Mouse (Mus musculus) heart, postnatal 0 days (tissue): ENCODE results near the gene Hrh2. TPM values are rescaled to one million over a fixed set of nuclear protein-coding genes. Genes with fewer than 3 reads are reported as not detected.
A peak's percentile ranks its signal among the peaks of the same experiment; 100 is the strongest.

Experiments
- ATAC-seq: fragments of 200-750 bp; cut with Nextera tagmentation; 2 replicates; pipeline ENCODE4 v1.8.0; 2017; ENCODE audit warnings: low read depth, moderate number of reproducible peaks, moderate library complexity; ENCODE audit not compliant: insufficient read depth
- DNase-seq: peaks from one replicate; pipeline ENCODE4 v3.0.0-alpha.2; 2016; ENCODE audit warnings: low spot score
- H3K27ac ChIP-seq: fragments of 300-500 bp; sonication (generic); 2 replicates; pipeline ENCODE4 v1.5.1; 2014; ENCODE audit warnings: low read depth, mild to moderate bottlenecking
- H3K27me3 ChIP-seq: fragments of 300-500 bp; sonication (generic); 2 replicates; pipeline ENCODE4 v1.6.1; 2014; ENCODE audit warnings: low read length, mixed read lengths; ENCODE audit not compliant: control insufficient read depth, insufficient read depth
- H3K36me3 ChIP-seq: fragments of 300-500 bp; sonication (generic); replicated peaks from 2 replicates; pipeline ENCODE4 v1.6.1; 2014; ENCODE audit warnings: low read length, mixed read lengths; ENCODE audit not compliant: control insufficient read depth, insufficient read depth
- H3K4me1 ChIP-seq: fragments of 300-500 bp; sonication (generic); 2 replicates; pipeline ENCODE4 v1.6.1; 2014; ENCODE audit warnings: antibody characterized with exemption; ENCODE audit not compliant: control insufficient read depth, insufficient read depth
- H3K4me2 ChIP-seq: fragments of 300-500 bp; sonication (generic); 2 replicates; pipeline ENCODE4 v1.6.1; 2014; ENCODE audit warnings: low read depth, mild to moderate bottlenecking, low read length, moderate library complexity
- H3K4me3 ChIP-seq: fragments of 300-500 bp; sonication (generic); 2 replicates; pipeline ENCODE4 v1.5.1; 2014; ENCODE audit warnings: low read depth, low read length
- H3K9ac ChIP-seq: fragments of 300-500 bp; sonication (generic); replicated peaks from 2 replicates; pipeline ENCODE4 v1.6.1; 2014; ENCODE audit warnings: low read depth, low read length, mixed read lengths
- H3K9me3 ChIP-seq: fragments of 300-500 bp; sonication (generic); replicated peaks from 2 replicates; pipeline ENCODE4 v1.6.1; 2016; ENCODE audit warnings: low read length; ENCODE audit not compliant: control insufficient read depth
- CTCF ChIP-seq: IDR thresholded peaks from 2 replicates; pipeline ENCODE4 v1.5.1; 2016; ENCODE audit warnings: antibody characterized with exemption, control low read depth, low read depth
- EP300 ChIP-seq: IDR thresholded peaks from 2 replicates; pipeline ENCODE4 v1.6.1; 2016; ENCODE audit warnings: antibody characterized with exemption, low read depth
- WGBS: fragments of 180-500 bp; shearing (Covaris S2); extraction: QIAGEN DNeasy Blood & Tissue Kit; methylation state at CpG from one replicate; pipeline ENCODE4 v1.1.7; 2014; 5-methylcytosine and 5-hydroxymethylcytosine counted together
- polyA plus RNA-seq: library from polyadenylated mRNA; unstranded; fragments of >200 nt; fragmentation: Nextera tagmentation; extraction: Ambion mirVana; gene quantifications from 2 replicates; pipeline ENCODE4 v1.2.1, GENCODE M21; 2015
- total RNA-seq: library from RNA; depleted of rRNA; stranded (reverse); fragments of >200 nt; gene quantifications from 2 replicates; pipeline ENCODE4 v1.2.3, GENCODE M21; 2014; ENCODE audit warnings: low replicate concordance

The Hrh2 gene
- total and polyA plus RNA-seq, 2 experiments from 2014 or later = 0.07 TPM; not detected in 1

GRCm38 (mm10) chr13:54257580-54258223, 65.8 kb downstream of the Hrh2 start:
- DNase-seq (no peak), ATAC-seq (no peak)
- Histone ChIP-seq H3K9ac (no peak overlapping the region), H3K4me2 (no peak overlapping the region), H3K4me1 (no peaks in the 10 kb centered on the region), H3K4me3 (no peak overlapping the region), H3K9me3 (no peaks in the 10 kb centered on the region), H3K27ac (no peak overlapping the region), H3K27me3 (peaks cover 7% of the 10 kb centered on the region; the same call in 1 of the 2 replicates), H3K36me3 (no peaks in the 10 kb centered on the region)
- TF ChIP-seq EP300 (no peak), CTCF (no peak)
- 35% methylated on average over 10 of the region's 10 CpGs for WGBS

- Histone ChIP-seq H3K9ac (no peak overlapping the region), H3K9me3 (no peaks in the 10 kb centered on the region), H3K4me1 (no peaks in the 10 kb centered on the region), H3K4me3 (no peak overlapping the region), H3K27ac (no peak overlapping the region), H3K27me3 (peaks cover 7% of the 10 kb centered on the region; the same call in 1 of the 2 replicates), H3K4me2 (no peak overlapping the region), H3K36me3 (no peaks in the 10 kb centered on the region)
- no peak for ATAC-seq
- WGBS = 35% methylated on average over 8 of the region's 8 CpGs
- DNase-seq = no peak
- no peak for TF ChIP-seq EP300
- no peak for TF ChIP-seq CTCF
Measured at GRCm38 (mm10) chr13:54258231-54258743, 66.4 kb downstream of the Hrh2 start.

GRCm38 (mm10) chr13:54260318-54260717, 68.4 kb downstream of the Hrh2 start:
- peak; percentile 29 for DNase-seq
- H3K27ac ChIP-seq = no peak overlapping the region
- no peaks in the 10 kb centered on the region for H3K9me3 ChIP-seq
- H3K4me2 ChIP-seq = no peak overlapping the region
- no peak overlapping the region for H3K4me3 ChIP-seq
- ATAC-seq = no peak
- H3K4me1 ChIP-seq = no peaks in the 10 kb centered on the region
- no peak overlapping the region for H3K9ac ChIP-seq
- TF ChIP-seq EP300 = no peak
- 27% methylated on average over 8 of the region's 8 CpGs for WGBS
- no peaks in the 10 kb centered on the region for H3K36me3 ChIP-seq
- peaks cover 5% of the 10 kb centered on the region for H3K27me3 ChIP-seq

DNA sequence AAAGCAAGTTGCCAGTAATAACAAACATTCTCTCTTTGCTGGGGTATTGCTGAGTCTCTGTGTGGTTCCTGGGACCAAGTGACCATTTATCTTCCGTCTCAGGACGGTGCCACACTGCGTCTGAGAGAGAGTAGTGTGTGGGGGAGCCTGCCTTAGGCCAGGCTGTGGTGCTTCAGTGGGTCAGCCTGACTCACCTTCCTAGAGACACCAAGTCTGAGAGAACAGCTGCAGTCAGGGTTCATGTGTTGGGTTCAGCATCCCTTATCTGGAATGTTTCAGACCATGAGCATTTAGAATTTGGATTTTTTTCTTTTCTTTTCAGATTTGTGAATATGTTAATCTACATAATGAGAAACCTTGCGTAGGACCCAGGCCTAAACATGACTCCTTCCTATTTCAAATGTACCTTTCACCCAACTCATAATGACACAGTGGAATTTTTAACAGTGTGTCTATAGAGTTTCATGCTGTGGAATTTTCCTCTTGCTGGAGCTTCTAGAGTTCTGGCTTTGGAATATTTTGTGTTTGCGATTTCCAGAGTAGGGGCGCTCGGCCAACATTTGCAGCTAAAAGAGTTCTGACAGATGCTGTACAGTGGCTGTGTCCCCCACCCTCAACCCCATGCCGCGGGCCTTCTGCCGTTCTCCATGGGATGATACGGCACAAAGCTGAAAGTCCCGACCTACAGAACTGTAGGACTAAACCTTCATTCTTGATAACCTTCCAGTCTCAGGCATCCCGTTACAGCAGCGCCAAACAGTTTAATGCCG, 71.0 kb downstream of the Hrh2 start:
- H3K9me3 ChIP-seq = no peaks in the 10 kb centered on the region
- DNase-seq (no peak), ATAC-seq (no peak)
- WGBS = 80% methylated on average over 15 of the region's 15 CpGs
- H3K27me3 ChIP-seq = peaks cover 12% of the 10 kb centered on the region
- H3K36me3 ChIP-seq = no peaks in the 10 kb centered on the region
- no peak overlapping the region for H3K27ac ChIP-seq
- TF ChIP-seq EP300 (no peak), CTCF (no peak)
- H3K4me2 ChIP-seq = no peak overlapping the region
- no peaks in the 10 kb centered on the region for H3K4me1 ChIP-seq
- H3K9ac ChIP-seq = no peak overlapping the region
- H3K4me3 ChIP-seq = no peak overlapping the region

- 73% methylated on average over 6 of the region's 6 CpGs for WGBS
- H3K36me3 ChIP-seq = no peaks in the 10 kb centered on the region
- no peak for TF ChIP-seq CTCF
- TF ChIP-seq EP300 = no peak
Measured at GRCm38 (mm10) chr13:54263641-54264040, 71.7 kb downstream of the Hrh2 start.

More at GRCm38 (mm10) chr13:54263641-54264040, 71.7 kb downstream of the Hrh2 start:
- H3K27me3 ChIP-seq = peaks cover 12% of the 10 kb centered on the region; the same call in 1 of the 2 replicates
- H3K9me3 ChIP-seq = no peaks in the 10 kb centered on the region
- no peak for DNase-seq
- H3K4me2 ChIP-seq = no peak overlapping the region
- H3K9ac ChIP-seq = no peak overlapping the region
- H3K4me3 ChIP-seq = no peak overlapping the region
- no peaks in the 10 kb centered on the region for H3K4me1 ChIP-seq
- H3K27ac ChIP-seq = no peak overlapping the region
- no peak for ATAC-seq
